Mouse (Mus musculus) kidney, embryonic 14.5 days (tissue): ENCODE results near the gene Robo1. TPM values are rescaled to one million over a fixed set of nuclear protein-coding genes. Genes with fewer than 3 reads are reported as not detected.

Experiments used
- ATAC-seq: fragments of 200-750 bp; cut with Nextera tagmentation; 2 replicates; pipeline ENCODE4 v1.8.0; 2017; ENCODE audit warnings: moderate number of reproducible peaks, mild to moderate bottlenecking, moderate TSS enrichment, moderate library complexity; ENCODE audit not compliant: low FRiP score, low TSS enrichment
- H3K27ac ChIP-seq: fragments of 300-500 bp; sonication (generic); 2 replicates; pipeline ENCODE4 v1.5.1; 2014; ENCODE audit warnings: low read depth, mild to moderate bottlenecking, low read length, moderate library complexity, mixed read lengths
- H3K27me3 ChIP-seq: fragments of 300-500 bp; sonication (generic); 2 replicates; pipeline ENCODE4 v1.6.1; 2014; ENCODE audit warnings: mild to moderate bottlenecking, low read length; ENCODE audit not compliant: control insufficient read depth, insufficient read depth
- H3K36me3 ChIP-seq: fragments of 300-500 bp; sonication (generic); 2 replicates; pipeline ENCODE4 v1.6.1; 2014; ENCODE audit warnings: low read length, mixed read lengths; ENCODE audit not compliant: control insufficient read depth, insufficient read depth
- H3K4me1 ChIP-seq: fragments of 300-500 bp; sonication (generic); 2 replicates; pipeline ENCODE4 v1.6.1; 2014; ENCODE audit warnings: low read length, mixed read lengths; ENCODE audit not compliant: control insufficient read depth, insufficient read depth
- H3K4me2 ChIP-seq: fragments of 300-500 bp; sonication (generic); replicated peaks from 2 replicates; pipeline ENCODE4 v1.6.1; 2014; ENCODE audit warnings: low read depth, mild to moderate bottlenecking, low read length
- H3K4me3 ChIP-seq: fragments of 300-500 bp; sonication (generic); 2 replicates; pipeline ENCODE4 v1.5.1; 2014; ENCODE audit warnings: mild to moderate bottlenecking, low read length
- H3K9ac ChIP-seq: fragments of 300-500 bp; sonication (generic); 2 replicates; pipeline ENCODE4 v1.6.1; 2014; ENCODE audit warnings: low read depth, mild to moderate bottlenecking, low read length, moderate library complexity
- H3K9me3 ChIP-seq: fragments of 300-500 bp; sonication (generic); 2 replicates; pipeline ENCODE4 v1.6.1; 2016; ENCODE audit warnings: low read length; ENCODE audit not compliant: control insufficient read depth
- WGBS: fragments of 180-500 bp; shearing (Covaris S2); extraction: QIAGEN DNeasy Blood & Tissue Kit; methylation state at CpG from one replicate; pipeline ENCODE4 v1.1.7; 2014; 5-methylcytosine and 5-hydroxymethylcytosine counted together
- polyA plus RNA-seq: library from polyadenylated mRNA; unstranded; fragments of >200 nt; fragmentation: Nextera tagmentation; extraction: Ambion mirVana; gene quantifications from 2 replicates; pipeline ENCODE4 v1.2.1, GENCODE M21; 2014

The Robo1 gene
- polyA plus RNA-seq, 1 experiment from 2014 or later, result 38.7 TPM

- H3K27me3 ChIP-seq, result no peaks in the 10 kb centered on the region
- H3K4me3 ChIP-seq, result no peak overlapping the region
- H3K36me3 ChIP-seq, result no peaks in the 10 kb centered on the region
- no peak overlapping the region for H3K9ac ChIP-seq
- no peak overlapping the region for H3K27ac ChIP-seq
- H3K4me2 ChIP-seq, result no peak overlapping the region
- 79% methylated on average over 2 of the region's 2 CpGs for WGBS
- H3K4me1 ChIP-seq, result no peaks in the 10 kb centered on the region
- ATAC-seq, result no peak
- no peaks in the 10 kb centered on the region for H3K9me3 ChIP-seq
These were observed 775.0 kb downstream of the Robo1 start for GRCm38 (mm10) chr16:73083077-73083476.
